Mouse (Mus musculus) liver, embryonic 16.5 days (tissue): ENCODE measurements at regions not wholly inside any gene's neighbourhood (a gene's known extent, or its start where the extent isn't known, plus 50 kb on each side); places are given as distances from the start of the nearest gene placed in this dataset.

Experiments
- ATAC-seq: fragments of 200-750 bp; cut with Nextera tagmentation; 2 replicates; pipeline ENCODE4 v1.8.0; 2017; ENCODE audit warnings: low read depth, mild to moderate bottlenecking, moderate number of reproducible peaks, moderate library complexity
- H3K27ac ChIP-seq: fragments of 300-500 bp; sonication (generic); 2 replicates; pipeline ENCODE4 v1.5.1; 2014; ENCODE audit warnings: mild to moderate bottlenecking, low read length
- H3K27me3 ChIP-seq: fragments of 300-500 bp; sonication (generic); 2 replicates; pipeline ENCODE4 v1.6.1; 2014; ENCODE audit warnings: low read depth, low read length, mixed read lengths; ENCODE audit not compliant: control insufficient read depth, insufficient read depth
- H3K36me3 ChIP-seq: fragments of 300-500 bp; sonication (generic); 2 replicates; pipeline ENCODE4 v1.6.1; 2014; ENCODE audit warnings: mild to moderate bottlenecking; ENCODE audit not compliant: control insufficient read depth, insufficient read depth
- H3K4me1 ChIP-seq: fragments of 300-500 bp; sonication (generic); 2 replicates; pipeline ENCODE4 v1.6.1; 2014; ENCODE audit warnings: low read depth, low read length, mixed read lengths; ENCODE audit not compliant: control insufficient read depth
- H3K4me2 ChIP-seq: fragments of 300-500 bp; sonication (generic); 2 replicates; pipeline ENCODE4 v1.6.1; 2014; ENCODE audit warnings: low read depth, low read length, mixed read lengths
- H3K4me3 ChIP-seq: fragments of 300-500 bp; sonication (generic); 2 replicates; pipeline ENCODE4 v1.5.1; 2014; ENCODE audit warnings: low read depth, mild to moderate bottlenecking, low read length
- H3K9ac ChIP-seq: fragments of 300-500 bp; sonication (generic); 2 replicates; pipeline ENCODE4 v1.6.1; 2014; ENCODE audit warnings: low read depth, low read length
- H3K9me3 ChIP-seq: fragments of 300-500 bp; sonication (generic); replicated peaks from 2 replicates; pipeline ENCODE4 v1.6.1; 2016; ENCODE audit warnings: low read length; ENCODE audit not compliant: control insufficient read depth
- WGBS: fragments of 180-500 bp; shearing (Covaris S2); extraction: QIAGEN DNeasy Blood & Tissue Kit; methylation state at CpG from one replicate; pipeline ENCODE4 v1.1.7; 2014; ENCODE audit not compliant: insufficient replicate concordance; 5-methylcytosine and 5-hydroxymethylcytosine counted together

DNA sequence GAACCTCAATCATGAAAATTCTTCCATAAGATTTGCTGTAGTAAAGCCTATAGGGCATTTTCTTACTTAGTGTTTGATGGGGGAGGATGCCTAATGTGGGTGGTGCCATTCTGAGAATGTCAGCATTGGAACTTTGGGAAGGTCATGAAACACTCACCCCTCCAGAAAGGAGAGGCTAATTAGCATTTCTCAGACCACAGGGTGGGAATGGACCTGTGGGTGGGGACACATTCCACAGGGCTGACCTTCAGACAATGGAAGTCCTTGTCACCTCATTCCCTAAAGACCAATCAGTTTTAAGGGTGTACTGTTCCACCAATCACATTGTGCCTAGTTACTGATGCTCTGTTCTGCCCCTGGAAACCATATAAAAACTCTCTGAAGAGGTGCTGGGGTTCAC lies 541.5 kb upstream of the Nbea start:
- Histone ChIP-seq H3K36me3 (no peaks in the 10 kb centered on the region), H3K4me2 (no peak overlapping the region), H3K9me3 (no peaks in the 10 kb centered on the region), H3K9ac (no peak overlapping the region), H3K4me1 (no peaks in the 10 kb centered on the region), H3K4me3 (no peak overlapping the region), H3K27me3 (no peaks in the 10 kb centered on the region), H3K27ac (no peak overlapping the region)
- no peak for ATAC-seq

GRCm38 (mm10) chr3:56708260-56708659 lies 524.8 kb upstream of the Nbea start:
- no peaks in the 10 kb centered on the region for H3K9me3 ChIP-seq
- no peaks in the 10 kb centered on the region for H3K4me1 ChIP-seq
- no peak overlapping the region for H3K4me2 ChIP-seq
- no peaks in the 10 kb centered on the region for H3K36me3 ChIP-seq
- no peak for ATAC-seq
- no peak overlapping the region for H3K4me3 ChIP-seq
- no peak overlapping the region for H3K9ac ChIP-seq
- 54% methylated on average over 1 of the region's 1 CpGs for WGBS
- no peak overlapping the region for H3K27ac ChIP-seq
- no peaks in the 10 kb centered on the region for H3K27me3 ChIP-seq

DNA sequence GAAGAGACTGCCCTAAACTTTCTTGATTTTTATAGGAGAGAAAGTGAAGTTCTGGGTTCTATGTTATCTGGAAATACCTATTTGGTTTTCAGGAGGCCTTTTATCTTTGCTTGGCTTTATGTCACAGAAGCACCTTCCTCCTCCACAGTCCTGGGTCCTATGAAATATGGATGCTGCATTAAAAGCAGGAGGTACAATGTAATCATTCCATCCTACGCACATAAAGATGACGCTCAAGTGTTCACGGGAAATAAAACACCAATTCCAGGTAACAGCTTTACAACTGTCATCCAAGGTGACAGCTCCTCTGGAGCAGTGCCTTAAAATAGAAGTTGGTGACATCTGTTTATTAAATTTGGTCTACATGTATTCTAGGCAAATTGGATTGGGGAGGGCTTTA lies 523.8 kb upstream of the Nbea start:
- WGBS = 76% methylated on average over 3 of the region's 3 CpGs

GRCm38 (mm10) chr3:56706038-56706437 lies 522.5 kb upstream of the Nbea start:
- Histone ChIP-seq H3K36me3 (no peaks in the 10 kb centered on the region), H3K4me3 (no peak overlapping the region), H3K4me1 (no peaks in the 10 kb centered on the region), H3K27me3 (no peaks in the 10 kb centered on the region), H3K9me3 (no peaks in the 10 kb centered on the region), H3K4me2 (no peak overlapping the region), H3K9ac (no peak overlapping the region), H3K27ac (no peak overlapping the region)
- WGBS = 43% methylated on average over 4 of the region's 4 CpGs
- no peak for ATAC-seq

More for the DNA sequence above, 523.8 kb upstream of the Nbea start:
- no peaks in the 10 kb centered on the region for H3K36me3 ChIP-seq
- no peaks in the 10 kb centered on the region for H3K27me3 ChIP-seq
- H3K4me1 ChIP-seq = no peaks in the 10 kb centered on the region
- no peak overlapping the region for H3K4me2 ChIP-seq
- no peak overlapping the region for H3K9ac ChIP-seq
- H3K27ac ChIP-seq = no peak overlapping the region
- H3K4me3 ChIP-seq = no peak overlapping the region
- H3K9me3 ChIP-seq = no peaks in the 10 kb centered on the region
- no peak for ATAC-seq

DNA sequence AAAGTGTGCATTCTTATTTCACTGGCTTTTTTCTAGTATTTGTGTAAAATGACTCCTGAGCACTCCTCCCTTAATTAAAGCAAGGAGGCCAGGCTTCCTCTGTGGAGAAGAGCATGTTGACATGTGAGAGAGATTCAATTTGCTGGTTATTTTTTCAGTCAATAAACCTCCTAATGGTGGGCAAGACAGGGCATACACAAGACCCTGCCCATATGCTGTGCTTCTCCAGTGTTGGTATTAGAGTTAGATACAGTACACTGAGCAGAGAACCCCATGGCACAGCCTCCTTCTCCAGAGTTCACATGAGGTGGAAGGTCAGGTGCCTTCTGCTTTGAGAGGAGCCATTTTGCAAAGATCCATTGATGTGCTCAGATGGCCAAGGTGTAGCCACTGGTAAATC lies 515.4 kb upstream of the Nbea start:
- H3K27me3 ChIP-seq = no peaks in the 10 kb centered on the region
- no peak for ATAC-seq
- H3K36me3 ChIP-seq = no peaks in the 10 kb centered on the region

GRCm38 (mm10) chr3:56698248-56698647 lies 514.7 kb upstream of the Nbea start:
- ATAC-seq = no peak
- Histone ChIP-seq H3K27me3 (no peaks in the 10 kb centered on the region), H3K4me3 (no peak overlapping the region), H3K27ac (no peak overlapping the region), H3K4me2 (no peak overlapping the region), H3K9ac (no peak overlapping the region), H3K36me3 (no peaks in the 10 kb centered on the region), H3K9me3 (no peaks in the 10 kb centered on the region), H3K4me1 (no peaks in the 10 kb centered on the region)
- 26% methylated on average over 1 of the region's 1 CpGs for WGBS

More for the DNA sequence above, 515.4 kb upstream of the Nbea start:
- Histone ChIP-seq H3K4me3 (no peak overlapping the region), H3K27ac (no peak overlapping the region), H3K9ac (no peak overlapping the region), H3K9me3 (no peaks in the 10 kb centered on the region), H3K4me1 (no peaks in the 10 kb centered on the region), H3K4me2 (no peak overlapping the region)

DNA sequence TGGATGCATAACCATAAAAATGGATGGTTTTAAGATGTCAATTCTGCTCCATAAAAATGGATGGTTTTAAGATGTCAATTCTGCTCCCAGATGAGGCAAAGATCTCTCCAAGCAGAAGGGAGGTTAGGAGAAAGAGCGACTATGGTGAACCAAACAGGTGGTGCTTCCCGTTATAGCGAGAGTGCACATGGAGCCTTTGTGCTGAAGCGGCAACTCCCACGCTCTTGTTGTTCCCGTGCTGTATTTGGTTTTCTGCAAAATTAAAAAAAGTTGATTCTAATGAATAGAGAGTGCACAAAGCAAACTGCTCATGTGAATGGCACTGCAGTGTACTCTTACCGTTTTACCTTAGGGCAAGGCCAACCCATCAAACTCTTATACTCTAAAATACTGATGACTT lies 497.5 kb upstream of the Nbea start:
- no peaks in the 10 kb centered on the region for H3K36me3 ChIP-seq
- no peak overlapping the region for H3K9ac ChIP-seq
- ATAC-seq = no peak
- no peaks in the 10 kb centered on the region for H3K27me3 ChIP-seq
- H3K4me1 ChIP-seq = no peaks in the 10 kb centered on the region
- no peaks in the 10 kb centered on the region for H3K9me3 ChIP-seq
- no peak overlapping the region for H3K4me3 ChIP-seq
- 79% methylated on average over 7 of the region's 7 CpGs for WGBS
- no peak overlapping the region for H3K4me2 ChIP-seq
- no peak overlapping the region for H3K27ac ChIP-seq

- H3K36me3 ChIP-seq = no peaks in the 10 kb centered on the region
- no peaks in the 10 kb centered on the region for H3K27me3 ChIP-seq
- no peak overlapping the region for H3K27ac ChIP-seq
- no peak for ATAC-seq
- no peaks in the 10 kb centered on the region; the same call in 1 of the 2 replicates for H3K9me3 ChIP-seq
- H3K4me2 ChIP-seq = no peak overlapping the region
- 44% methylated on average over 3 of the region's 3 CpGs for WGBS
- no peak overlapping the region for H3K9ac ChIP-seq
- no peak overlapping the region for H3K4me3 ChIP-seq
- no peaks in the 10 kb centered on the region for H3K4me1 ChIP-seq
Measured at GRCm38 (mm10) chr3:56668829-56669228, 485.3 kb upstream of the Nbea start.

DNA sequence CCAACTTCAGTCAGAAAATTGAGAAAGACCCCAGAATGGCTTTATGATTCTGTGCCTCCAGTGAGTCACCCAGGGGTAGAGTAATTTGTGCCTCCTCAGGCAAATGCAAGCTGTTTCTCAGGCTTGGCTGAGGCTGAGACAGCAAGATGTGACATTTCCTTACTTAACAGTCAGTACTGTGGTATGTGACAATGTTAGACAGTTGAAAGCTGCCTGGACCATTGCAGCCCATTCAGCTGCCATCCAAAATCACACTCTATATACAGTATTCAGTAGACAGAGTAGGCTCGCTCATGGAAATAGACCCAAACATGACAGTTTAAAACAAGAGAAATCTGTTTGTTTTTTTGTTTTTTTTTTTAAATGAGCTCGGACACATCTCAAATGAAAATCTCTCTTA lies 477.1 kb upstream of the Nbea start:
- no peak overlapping the region for H3K4me3 ChIP-seq
- no peaks in the 10 kb centered on the region for H3K9me3 ChIP-seq
- H3K27ac ChIP-seq = no peak overlapping the region
- no peak overlapping the region for H3K4me2 ChIP-seq
- 60% methylated on average over 2 of the region's 2 CpGs for WGBS
- H3K4me1 ChIP-seq = no peaks in the 10 kb centered on the region
- no peak overlapping the region for H3K9ac ChIP-seq
- no peaks in the 10 kb centered on the region for H3K36me3 ChIP-seq
- H3K27me3 ChIP-seq = no peaks in the 10 kb centered on the region
- no peak for ATAC-seq

- Histone ChIP-seq H3K4me1 (no peaks in the 10 kb centered on the region), H3K9ac (no peak overlapping the region), H3K27me3 (no peaks in the 10 kb centered on the region), H3K36me3 (no peaks in the 10 kb centered on the region), H3K9me3 (no peaks in the 10 kb centered on the region), H3K4me3 (no peak overlapping the region), H3K27ac (no peak overlapping the region), H3K4me2 (no peak overlapping the region)
- WGBS = 59% methylated on average over 3 of the region's 3 CpGs
- ATAC-seq = no peak
Measured at GRCm38 (mm10) chr3:56647313-56647712, 463.8 kb upstream of the Nbea start.
